Mouse (Mus musculus) layer of hippocampus, postnatal 14 days (tissue): ENCODE results near the gene Gm10401. TPM values are rescaled to one million over a fixed set of nuclear protein-coding genes. Genes with fewer than 3 reads are reported as not detected.

Experiments used
- DNase-seq, 2 experiments: peaks; one replicate each; pipeline ENCODE4 v3.0.0; 2021 to 2022; ENCODE audit warnings: low spot score in 2 of 2, mixed read lengths in 1 of 2
- long read RNA-seq, 2 experiments: library from polyadenylated mRNA; stranded (forward); transcript quantifications; one replicate each; pipeline ENCODE4 v2.0.0; 2021
- total RNA-seq, 2 experiments: library from RNA; stranded (reverse); gene quantifications; 2 replicates each; pipeline ENCODE4 v1.2.3; 2021

The Gm10401 gene
- not detected for total RNA-seq
- long read RNA-seq, experiment 1, result 0 reads
- long read RNA-seq, experiment 2, result 0 reads

GRCm38 (mm10) chr5:115098195-115098594 lies at the start of gene Gm10401:
Gm10401 (minus strand) TSS chr5:115098295.
- no peak for DNase-seq

- no peak for DNase-seq
Observed at GRCm38 (mm10) chr5:115147388-115147787, 49.3 kb upstream of the Gm10401 start.

GRCm38 (mm10) chr5:115146747-115147130 lies 48.6 kb upstream of the Gm10401 start:
- no peak for DNase-seq

DNA sequence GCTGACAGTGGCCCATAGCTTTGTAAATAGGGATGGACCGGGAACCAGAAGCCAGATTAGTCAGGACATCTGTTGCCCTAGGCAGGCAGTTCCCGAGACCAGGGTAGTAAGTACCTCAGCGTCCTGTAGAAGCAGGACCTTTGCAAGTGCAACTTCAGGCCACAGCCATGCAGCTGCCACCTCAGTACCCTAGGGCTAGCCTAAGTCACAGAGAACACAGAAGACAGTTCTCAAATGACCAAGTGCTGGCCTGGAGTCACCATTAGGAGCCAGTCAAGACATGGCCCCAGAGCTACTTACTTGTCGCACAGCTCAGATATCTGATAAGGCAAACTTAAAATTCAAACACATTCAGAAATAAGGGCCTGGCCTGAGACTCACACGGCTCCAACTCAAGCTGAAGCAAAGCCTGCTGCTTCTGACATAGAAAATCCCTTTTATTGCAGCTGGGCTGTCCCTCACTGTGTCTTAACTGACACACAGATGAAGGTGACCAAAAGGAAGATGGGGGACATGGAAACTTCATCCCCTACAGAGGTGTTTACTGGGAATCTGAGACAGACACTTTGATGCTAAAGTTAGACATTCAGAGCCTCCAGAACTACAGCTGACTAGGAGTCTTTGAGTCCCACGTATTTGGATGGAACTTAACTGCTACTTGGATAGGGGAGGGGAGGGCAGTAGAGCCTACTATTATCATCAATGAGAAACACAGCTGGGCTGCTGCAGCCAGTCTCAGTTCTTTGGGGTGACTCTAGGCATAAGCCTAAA lies 48.1 kb upstream of the Gm10401 start:
- no peak for DNase-seq

DNA sequence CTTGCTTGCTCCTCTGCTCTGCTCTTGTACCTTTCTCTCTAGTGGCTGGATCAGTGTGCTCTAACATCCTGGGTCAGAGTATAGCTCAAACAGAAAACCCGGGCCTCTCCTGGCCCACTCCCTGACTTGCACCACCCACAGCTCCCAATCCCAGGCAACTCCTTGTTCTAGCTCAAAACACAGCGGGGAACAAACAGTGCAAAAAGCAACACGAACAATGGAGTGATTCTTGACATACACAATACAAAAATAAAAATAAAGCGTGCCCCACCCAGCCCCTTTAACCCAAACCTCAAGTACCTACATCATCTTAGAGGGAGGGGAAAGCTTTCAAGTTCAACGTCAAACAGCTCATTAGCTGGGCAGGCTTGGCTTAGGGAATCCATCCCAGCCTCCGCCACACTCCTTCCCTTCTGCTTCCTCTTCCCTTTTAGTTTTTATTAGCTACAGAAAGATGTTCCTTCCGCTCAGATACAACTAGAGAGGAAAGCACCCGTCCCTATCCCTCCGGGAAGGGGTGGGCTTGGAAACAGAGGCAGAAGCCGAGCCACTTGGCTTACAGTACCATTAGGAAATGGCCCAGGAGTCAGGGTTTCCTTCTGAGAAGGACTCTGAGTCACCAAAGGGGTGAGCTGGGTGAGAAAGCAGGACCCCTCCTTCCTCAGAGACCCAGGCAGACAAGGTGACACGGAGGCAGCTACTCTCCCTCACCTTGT lies 47.3 kb upstream of the Gm10401 start:
- DNase-seq, result no peak

DNA sequence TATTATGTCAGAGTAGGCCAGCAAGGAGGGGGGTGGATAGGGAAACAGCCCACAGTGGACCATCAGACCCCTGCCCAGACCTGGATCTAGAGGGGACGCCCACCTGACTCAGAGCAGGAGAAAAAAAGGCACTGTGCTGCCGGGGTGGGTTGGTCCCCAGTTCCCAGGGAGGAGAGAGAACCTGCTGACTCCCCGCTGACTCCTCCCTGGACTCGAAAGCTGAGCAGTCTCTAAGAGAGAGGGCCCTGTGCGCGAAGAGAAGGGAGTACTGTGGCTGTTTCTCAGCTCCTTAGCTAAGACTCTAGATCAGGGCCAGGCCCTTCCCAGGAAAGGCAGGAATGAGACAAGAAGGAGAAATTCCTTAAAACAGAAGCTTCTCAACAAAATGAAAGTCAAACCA lies 46.4 kb upstream of the Gm10401 start:
- no peak for DNase-seq

DNA sequence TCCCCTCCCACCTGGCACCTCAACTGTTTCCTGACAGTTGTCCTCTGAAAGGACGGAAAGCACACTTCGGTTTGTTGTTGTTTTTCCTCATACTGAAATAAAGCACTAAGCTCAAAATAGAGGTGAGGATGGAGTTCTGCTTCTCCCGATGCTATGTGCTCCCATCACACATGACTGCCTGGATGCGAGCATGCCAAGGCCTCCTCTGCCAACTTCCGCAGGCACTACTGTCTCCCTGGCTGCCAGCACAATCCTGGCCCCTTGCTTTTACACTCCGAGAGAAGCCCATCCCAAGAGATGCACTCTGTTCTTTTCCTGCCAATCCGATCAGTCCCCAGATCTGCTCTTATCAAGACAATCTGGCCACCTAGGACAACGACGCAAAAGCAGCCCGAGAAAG lies 45.5 kb upstream of the Gm10401 start:
- DNase-seq, result peak; percentile 39 to 73

DNA sequence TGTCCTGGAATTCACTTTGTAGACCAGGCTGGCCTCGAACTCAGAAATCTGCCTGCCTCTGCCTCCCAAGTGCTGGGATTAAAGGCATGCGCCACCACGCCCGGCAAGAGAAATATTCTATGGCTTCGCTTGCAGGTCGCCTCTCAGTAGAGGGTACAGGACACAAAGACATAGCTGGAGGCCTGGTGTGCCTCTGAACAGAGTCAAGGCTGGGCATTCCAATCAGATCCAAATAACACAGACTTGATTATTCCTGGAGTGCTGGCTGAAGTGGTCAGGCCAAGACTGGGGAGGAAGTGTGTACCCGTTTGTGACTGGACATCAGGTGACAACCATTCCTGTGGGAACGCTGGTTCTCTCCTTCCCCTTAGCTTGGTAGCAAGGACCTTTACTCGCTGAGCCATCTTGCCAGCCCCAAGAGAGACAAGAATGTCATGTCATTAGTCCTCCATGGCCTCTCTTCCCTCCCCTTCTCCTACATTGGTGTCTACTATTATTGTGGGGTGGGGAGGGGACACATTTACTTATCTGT lies 44.1 kb upstream of the Gm10401 start:
- no peak for DNase-seq

DNA sequence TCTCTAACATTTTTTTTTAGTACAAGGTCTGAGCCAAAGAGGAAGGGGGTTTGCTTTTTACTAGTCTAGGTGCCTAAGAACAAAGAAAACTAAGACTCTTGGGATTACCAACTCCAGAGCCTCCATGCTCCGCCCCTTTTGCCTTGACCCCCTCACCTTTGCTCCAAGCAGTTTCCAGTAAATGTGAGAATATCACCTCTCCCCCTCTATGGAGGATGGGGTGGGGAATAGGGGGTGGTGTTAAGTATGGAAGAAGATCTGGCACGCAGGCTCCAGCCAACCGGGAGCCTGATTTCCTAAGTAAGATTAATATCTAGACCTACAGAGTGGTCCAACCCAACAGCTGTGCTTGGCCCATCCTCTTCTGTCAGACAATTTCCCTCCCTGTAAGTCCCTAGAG lies 42.6 kb upstream of the Gm10401 start:
- no peak for DNase-seq

DNA sequence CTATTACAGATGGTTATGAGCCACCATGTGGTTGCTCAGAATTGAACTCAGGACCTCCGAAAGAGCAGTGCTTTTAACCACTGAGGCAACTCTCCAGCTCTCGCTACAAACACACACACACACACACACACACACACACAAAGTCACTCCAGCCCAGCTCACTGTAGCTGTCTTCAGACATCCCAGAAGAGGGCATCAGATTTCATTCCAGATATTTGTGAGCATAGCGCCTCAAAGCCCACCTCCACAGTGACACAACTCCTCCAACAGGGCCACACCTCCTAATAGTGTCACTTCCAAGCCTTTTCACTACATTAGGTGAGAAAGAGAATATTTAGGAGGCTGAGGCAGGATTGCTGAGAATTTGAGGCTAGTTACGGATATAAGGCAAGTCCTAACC lies 41.0 kb upstream of the Gm10401 start:
- DNase-seq, result no peak

DNA sequence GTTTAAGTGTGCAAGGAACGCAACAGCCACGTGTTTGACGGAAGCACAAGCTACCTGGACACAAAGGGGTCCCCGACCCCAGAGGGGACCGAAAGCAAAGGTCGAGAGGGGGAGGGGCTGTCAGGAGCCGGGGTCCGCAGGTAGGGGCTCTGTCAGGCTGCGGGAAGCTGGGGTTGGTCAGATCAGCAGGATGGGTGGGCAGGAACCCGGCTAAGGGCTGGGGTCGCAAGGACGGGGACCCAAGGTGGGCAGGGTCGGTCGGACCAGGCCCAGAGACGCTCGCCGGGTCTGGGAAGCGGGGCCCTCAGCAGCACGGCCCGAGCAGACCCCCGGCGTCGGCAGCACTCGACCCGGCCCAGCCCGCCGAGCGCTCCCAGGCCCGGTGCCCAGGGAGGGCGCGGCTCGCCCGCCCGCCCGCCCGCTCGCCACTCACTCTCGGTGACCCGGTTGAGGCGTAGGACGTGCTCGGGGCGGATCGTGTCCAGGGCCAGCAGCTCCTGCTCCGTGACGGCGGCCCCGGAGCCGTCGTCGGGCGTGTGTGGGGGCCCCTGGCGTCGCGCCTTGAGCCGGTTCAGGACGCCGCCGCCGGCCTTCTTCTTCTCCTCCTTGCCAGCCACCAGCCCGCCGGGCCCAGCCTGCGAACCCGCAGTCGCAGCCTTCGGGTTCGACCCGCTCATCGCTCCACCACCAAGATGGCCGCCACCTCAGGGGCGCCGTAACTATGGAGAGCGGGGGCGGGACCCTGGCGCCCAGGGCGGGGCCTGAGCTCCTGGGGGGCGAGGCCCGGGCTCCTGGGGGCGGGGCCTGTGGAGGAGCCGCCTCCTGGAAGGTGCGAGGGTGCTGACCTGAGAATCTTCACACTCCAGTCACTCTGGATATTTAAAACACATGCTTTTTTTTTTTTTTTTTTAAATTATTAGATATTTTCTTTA lies 36.4 kb upstream of the Gm10401 start, which contains the start of gene Unc119b:
TSS of gene Unc119b (minus strand) at position 742 of the 932 bp plus-strand sequence.
- DNase-seq, result peak; percentile 84 to 88

DNA sequence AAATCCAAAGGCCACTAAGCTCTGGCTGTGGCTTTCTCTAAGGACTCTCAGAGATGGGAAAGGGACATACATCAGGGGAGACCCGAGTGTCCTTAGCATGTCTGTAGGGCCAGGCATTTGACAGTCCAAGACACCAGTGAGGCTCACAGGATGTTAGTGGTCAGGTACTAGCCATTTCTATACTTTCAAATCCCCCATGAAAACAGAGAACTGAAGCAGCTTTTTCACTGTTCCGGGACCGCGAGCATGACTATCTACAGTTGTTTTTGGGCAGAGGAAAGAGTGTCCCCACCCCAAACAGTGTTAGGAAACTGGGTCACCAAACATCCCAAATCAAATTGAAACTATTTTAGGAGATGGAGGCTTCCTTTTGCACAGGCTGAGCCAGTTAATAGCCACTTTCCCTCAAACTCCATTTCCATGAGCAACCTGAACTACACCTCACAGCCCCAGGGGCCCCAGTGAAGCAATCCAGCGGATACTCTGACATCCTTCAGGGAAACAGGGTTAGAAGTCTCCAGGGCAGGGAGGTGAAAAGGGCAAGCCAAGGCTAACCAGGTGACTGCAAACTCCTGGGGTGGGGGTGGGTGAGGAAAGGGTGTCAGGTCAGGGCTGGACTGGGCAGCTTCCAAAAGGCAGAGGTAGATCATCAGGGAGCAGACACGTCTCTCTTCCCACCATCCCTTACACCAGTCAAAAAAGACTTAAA lies 35.4 kb upstream of the Gm10401 start:
- no peak for DNase-seq

DNA sequence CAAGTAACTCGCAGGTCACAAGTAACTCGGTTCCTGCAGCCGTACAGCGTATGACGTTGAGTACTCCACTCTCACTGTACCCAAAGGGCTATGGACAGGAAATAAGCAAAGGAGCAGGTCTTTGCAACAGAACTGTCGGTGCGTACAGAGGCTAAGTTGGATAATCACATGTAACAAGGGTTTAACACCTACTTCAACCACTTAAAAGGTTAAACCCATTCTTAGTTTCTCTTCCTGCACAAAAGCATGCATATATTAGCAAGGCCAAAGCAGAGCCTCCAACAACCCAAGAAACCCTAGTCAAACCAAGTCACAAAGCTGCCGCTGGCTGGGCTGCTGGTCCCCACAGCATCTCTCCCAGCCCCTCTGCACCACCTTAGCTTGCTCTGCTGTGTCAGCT lies 34.4 kb upstream of the Gm10401 start:
- DNase-seq, result no peak

- no peak for DNase-seq
Observed at GRCm38 (mm10) chr5:115129328-115129727, 31.2 kb upstream of the Gm10401 start.

GRCm38 (mm10) chr5:115127421-115128179 lies 29.5 kb upstream of the Gm10401 start:
- DNase-seq, result no peak

DNA sequence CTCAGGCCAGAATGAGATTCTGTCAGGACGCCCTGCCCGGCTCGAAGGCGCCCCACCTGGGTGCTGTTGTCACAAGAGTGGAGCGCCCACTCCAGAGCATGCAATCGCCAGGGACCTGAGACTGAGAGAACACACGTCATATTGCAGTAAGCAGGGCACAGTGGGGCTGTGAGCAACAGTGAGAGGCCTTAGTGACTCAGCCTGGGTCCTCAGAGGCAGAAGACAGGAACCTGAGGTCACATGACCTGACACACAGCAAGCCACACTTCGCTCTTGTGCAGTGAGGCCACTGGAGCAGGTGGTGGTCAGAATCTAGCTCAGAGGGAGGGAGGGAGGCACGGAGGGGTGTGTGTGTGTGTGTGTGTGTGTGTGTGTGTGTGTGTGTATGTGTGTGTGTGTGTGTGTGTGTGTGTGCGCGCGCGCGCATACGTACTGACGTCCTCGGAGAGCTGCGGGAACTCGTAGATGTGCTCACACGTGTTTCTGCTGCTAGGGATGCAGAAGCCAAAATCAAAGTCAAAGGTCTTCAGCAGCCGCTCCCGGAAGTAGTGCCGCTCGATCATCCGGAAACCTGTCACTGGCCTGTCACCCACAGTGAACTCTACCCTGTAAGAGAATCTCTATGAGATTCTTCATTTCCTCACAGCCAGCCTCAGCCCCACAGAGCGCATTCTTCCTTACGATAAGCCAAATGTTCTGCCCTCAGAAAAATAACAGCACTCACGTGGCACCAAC lies 28.6 kb upstream of the Gm10401 start:
- DNase-seq, result no peak

DNA sequence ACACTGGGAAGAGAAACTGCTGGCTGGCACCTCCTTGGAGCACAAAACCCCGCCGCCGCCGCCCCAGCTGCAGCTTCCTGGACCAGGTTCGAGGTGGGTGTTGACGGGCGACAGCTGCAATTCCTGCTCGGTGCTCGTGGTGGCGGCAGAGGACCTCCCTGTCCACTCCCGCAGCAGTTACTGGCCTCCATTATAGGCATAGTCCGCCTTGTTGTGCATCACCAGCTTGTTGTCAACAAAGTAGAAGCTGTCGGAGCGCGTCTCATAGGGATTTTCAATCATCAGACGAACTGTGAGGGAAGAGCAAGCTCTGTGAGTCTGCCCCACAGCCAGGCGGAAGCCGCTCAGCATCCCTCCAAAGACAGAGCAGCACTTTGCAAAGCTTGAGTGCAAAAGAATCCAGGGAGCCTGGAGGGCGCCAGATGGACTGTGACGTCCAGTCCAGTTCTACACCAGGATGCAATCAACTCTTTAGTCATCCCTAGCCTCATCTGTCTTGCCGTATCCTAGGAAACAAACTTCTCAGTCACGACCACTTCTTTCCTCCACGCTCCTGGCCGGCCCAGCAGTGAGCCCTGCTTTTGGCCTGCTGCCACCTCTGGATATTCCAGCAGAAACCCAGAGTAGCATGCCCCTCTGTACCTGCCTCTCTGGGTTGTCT lies 27.2 kb upstream of the Gm10401 start:
- peak; percentile 85 to 89 for DNase-seq

- no peak for DNase-seq
Observed at GRCm38 (mm10) chr5:115124690-115125089, 26.6 kb upstream of the Gm10401 start.

GRCm38 (mm10) chr5:115120978-115121377 lies 22.9 kb upstream of the Gm10401 start:
- DNase-seq, result no peak
